Mouse (Mus musculus) heart, postnatal 0 days (tissue): ENCODE results near the gene Ppif. TPM values are rescaled to one million over a fixed set of nuclear protein-coding genes. Genes with fewer than 3 reads are reported as not detected.

ENCODE experiments used
- ATAC-seq: fragments of 200-750 bp; cut with Nextera tagmentation; 2 replicates; pipeline ENCODE4 v1.8.0; 2017; ENCODE audit warnings: low read depth, moderate number of reproducible peaks, moderate library complexity; ENCODE audit not compliant: insufficient read depth
- DNase-seq: peaks from one replicate; pipeline ENCODE4 v3.0.0-alpha.2; 2016; ENCODE audit warnings: low spot score
- H3K27ac ChIP-seq: fragments of 300-500 bp; sonication (generic); 2 replicates; pipeline ENCODE4 v1.5.1; 2014; ENCODE audit warnings: low read depth, mild to moderate bottlenecking
- H3K27me3 ChIP-seq: fragments of 300-500 bp; sonication (generic); 2 replicates; pipeline ENCODE4 v1.6.1; 2014; ENCODE audit warnings: low read length, mixed read lengths; ENCODE audit not compliant: control insufficient read depth, insufficient read depth
- H3K36me3 ChIP-seq: fragments of 300-500 bp; sonication (generic); replicated peaks from 2 replicates; pipeline ENCODE4 v1.6.1; 2014; ENCODE audit warnings: low read length, mixed read lengths; ENCODE audit not compliant: control insufficient read depth, insufficient read depth
- H3K4me1 ChIP-seq: fragments of 300-500 bp; sonication (generic); 2 replicates; pipeline ENCODE4 v1.6.1; 2014; ENCODE audit warnings: antibody characterized with exemption; ENCODE audit not compliant: control insufficient read depth, insufficient read depth
- H3K4me2 ChIP-seq: fragments of 300-500 bp; sonication (generic); 2 replicates; pipeline ENCODE4 v1.6.1; 2014; ENCODE audit warnings: low read depth, mild to moderate bottlenecking, low read length, moderate library complexity
- H3K4me3 ChIP-seq: fragments of 300-500 bp; sonication (generic); 2 replicates; pipeline ENCODE4 v1.5.1; 2014; ENCODE audit warnings: low read depth, low read length
- H3K9ac ChIP-seq: fragments of 300-500 bp; sonication (generic); replicated peaks from 2 replicates; pipeline ENCODE4 v1.6.1; 2014; ENCODE audit warnings: low read depth, low read length, mixed read lengths
- H3K9me3 ChIP-seq: fragments of 300-500 bp; sonication (generic); replicated peaks from 2 replicates; pipeline ENCODE4 v1.6.1; 2016; ENCODE audit warnings: low read length; ENCODE audit not compliant: control insufficient read depth
- CTCF ChIP-seq: IDR thresholded peaks from 2 replicates; pipeline ENCODE4 v1.5.1; 2016; ENCODE audit warnings: antibody characterized with exemption, control low read depth, low read depth
- EP300 ChIP-seq: IDR thresholded peaks from 2 replicates; pipeline ENCODE4 v1.6.1; 2016; ENCODE audit warnings: antibody characterized with exemption, low read depth
- WGBS: fragments of 180-500 bp; shearing (Covaris S2); extraction: QIAGEN DNeasy Blood & Tissue Kit; methylation state at CpG from one replicate; pipeline ENCODE4 v1.1.7; 2014; 5-methylcytosine and 5-hydroxymethylcytosine counted together
- polyA plus RNA-seq: library from polyadenylated mRNA; unstranded; fragments of >200 nt; fragmentation: Nextera tagmentation; extraction: Ambion mirVana; gene quantifications from 2 replicates; pipeline ENCODE4 v1.2.1, GENCODE M21; 2015
- total RNA-seq: library from RNA; depleted of rRNA; stranded (reverse); fragments of >200 nt; gene quantifications from 2 replicates; pipeline ENCODE4 v1.2.3, GENCODE M21; 2014; ENCODE audit warnings: low replicate concordance; rRNA removed

The Ppif gene
- 205 and 222 TPM in 2 replicates for total RNA-seq
- 140 and 151 TPM in 2 replicates for polyA plus RNA-seq

GRCm38 (mm10) chr14:25693888-25694568 lies at the start of gene Ppif:
Gene Ppif, plus strand, starts transcription at chr14:25694154.
- peak; percentile 99 for TF ChIP-seq CTCF
- TF ChIP-seq EP300 = 0 out of 2 replicates have a peak, but pooled peaks have one; percentile 19
- ATAC-seq (peak; percentile 93), DNase-seq (peak; percentile 90)
- Histone ChIP-seq H3K4me2 (peak within 1 kb of the TSS; percentile 86), H3K9ac (peak within 1 kb of the TSS; percentile 87), H3K4me1 (peaks cover 22% of the 10 kb centered on the region), H3K27me3 (no peaks in the 10 kb centered on the region), H3K9me3 (no peaks in the 10 kb centered on the region), H3K36me3 (peaks cover 32% of the 10 kb centered on the region), H3K27ac (peak within 1 kb of the TSS; percentile 92), H3K4me3 (peak within 1 kb of the TSS; percentile 93)
- WGBS = under 1% methylated on average over 70 of the region's 70 CpGs

- no peak for ATAC-seq
- WGBS = 78% methylated on average over 9 of the region's 9 CpGs
Measured at GRCm38 (mm10) chr14:25645717-25646116, 48.2 kb upstream of the Ppif start.

DNA sequence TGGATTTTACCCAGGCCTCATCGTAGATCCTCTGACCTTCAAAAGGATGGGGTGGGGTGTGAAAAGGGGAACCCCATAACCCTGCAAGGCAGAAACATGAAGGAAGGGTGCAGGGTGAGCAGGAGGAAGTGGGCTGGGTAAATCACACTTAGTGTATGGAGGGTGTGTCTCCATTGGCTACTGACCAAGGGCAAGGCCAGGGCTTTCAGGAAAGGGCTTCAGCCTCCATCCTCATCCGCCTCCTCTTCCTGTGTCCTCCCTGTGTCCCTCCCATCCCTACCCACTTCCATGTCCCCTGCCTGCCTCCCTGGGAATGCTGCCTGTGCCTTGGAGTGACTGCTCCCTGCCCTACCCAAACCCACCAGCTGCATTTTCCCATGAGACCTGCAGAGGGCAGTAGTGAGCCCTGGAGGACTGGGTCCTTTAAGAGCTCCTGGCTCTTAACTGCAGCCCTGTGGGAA lies 47.8 kb upstream of the Ppif start:
- DNase-seq = peak; percentile 75
- Histone ChIP-seq H3K4me2 (no peak overlapping the region), H3K27me3 (no peaks in the 10 kb centered on the region), H3K27ac (peak overlapping the region; percentile 5; the same call in 1 of the 2 replicates), H3K9ac (no peak overlapping the region), H3K36me3 (peaks cover 74% of the 10 kb centered on the region), H3K9me3 (no peaks in the 10 kb centered on the region), H3K4me3 (no peak overlapping the region), H3K4me1 (peaks cover under 1% of the 10 kb centered on the region)
- 49% methylated on average over 2 of the region's 2 CpGs for WGBS
- TF ChIP-seq CTCF (peak; percentile 96), EP300 (peak; percentile 56; the same call in 1 of the 2 replicates)
- peak; percentile 77 for ATAC-seq

More at GRCm38 (mm10) chr14:25645717-25646116, 48.2 kb upstream of the Ppif start:
- TF ChIP-seq EP300 = no peak
- H3K4me1 ChIP-seq = peaks cover 5% of the 10 kb centered on the region
- no peak for DNase-seq
- no peak overlapping the region for H3K4me2 ChIP-seq
- peaks cover 69% of the 10 kb centered on the region for H3K36me3 ChIP-seq
- no peaks in the 10 kb centered on the region for H3K9me3 ChIP-seq
- no peaks in the 10 kb centered on the region for H3K27me3 ChIP-seq
- no peak overlapping the region for H3K4me3 ChIP-seq
- H3K9ac ChIP-seq = no peak overlapping the region
- H3K27ac ChIP-seq = peak overlapping the region; percentile 5; the same call in 1 of the 2 replicates

- no peak overlapping the region for H3K9ac ChIP-seq
- WGBS = 94% methylated on average over 4 of the region's 4 CpGs
- H3K9me3 ChIP-seq = no peaks in the 10 kb centered on the region
- no peak overlapping the region for H3K4me2 ChIP-seq
- H3K4me3 ChIP-seq = no peak overlapping the region
- no peaks in the 10 kb centered on the region for H3K27me3 ChIP-seq
- no peak overlapping the region for H3K27ac ChIP-seq
- DNase-seq (no peak), ATAC-seq (no peak)
- H3K4me1 ChIP-seq = no peaks in the 10 kb centered on the region
- no peak for TF ChIP-seq CTCF
- TF ChIP-seq EP300 = no peak
- peaks cover 97% of the 10 kb centered on the region for H3K36me3 ChIP-seq
Measured at GRCm38 (mm10) chr14:25651131-25651530, 42.8 kb upstream of the Ppif start.

GRCm38 (mm10) chr14:25651905-25652304 lies 42.0 kb upstream of the Ppif start:
- WGBS = 86% methylated on average over 9 of the region's 9 CpGs
- no peak for ATAC-seq
- TF ChIP-seq EP300 = no peak
- TF ChIP-seq CTCF = no peak

More at GRCm38 (mm10) chr14:25651905-25652304, 42.0 kb upstream of the Ppif start:
- Histone ChIP-seq H3K4me2 (no peak overlapping the region), H3K9ac (no peak overlapping the region), H3K27ac (no peak overlapping the region), H3K9me3 (no peaks in the 10 kb centered on the region), H3K4me3 (no peak overlapping the region), H3K27me3 (no peaks in the 10 kb centered on the region), H3K36me3 (peaks cover 100% of the 10 kb centered on the region), H3K4me1 (no peaks in the 10 kb centered on the region)
- no peak for DNase-seq
